Mouse (Mus musculus) urinary bladder, postnatal 0 days (tissue): ENCODE data around the gene Pars2. TPM values are rescaled to one million over a fixed set of nuclear protein-coding genes. Genes with fewer than 3 reads are reported as not detected.

ENCODE experiments used
- polyA plus RNA-seq: library from polyadenylated mRNA; unstranded; fragments of >200 nt; fragmentation: Nextera tagmentation; extraction: Ambion mirVana; gene quantifications from 2 replicates; pipeline ENCODE4 v1.2.1, GENCODE M21; 2015

Gene Pars2
- polyA plus RNA-seq, result 5.9 and 6.4 TPM in 2 replicates

GRCm38 (mm10) chr4:106650833-106651527 is at the start of gene Pars2:
Pars2 (plus strand) TSS chr4:106651069.

GRCm38 (mm10) chr4:106617056-106617455 is 33.8 kb upstream of the Pars2 start, which contains the start of gene Lexm:
Lexm (minus strand) TSS chr4:106617241.

GRCm38 (mm10) chr4:106622030-106622493 is 28.8 kb upstream of the Pars2 start, which contains the start of gene Ttc22:
Ttc22 (plus strand) TSS chr4:106622432.

GRCm38 (mm10) chr4:106678442-106679118 is 27.7 kb downstream of the Pars2 start, which contains the start of gene Ttc4:
Ttc4 (minus strand) TSS chr4:106678944.

Other genes starting within 250 kb of the Pars2 start
- 60.0 and 80.8 TPM in 2 replicates for gene Pcsk9, start 186.7 kb upstream of the Pars2 start, polyA plus RNA-seq
- 0.48 and 1.1 TPM in 2 replicates for gene Bsnd, start 158.8 kb upstream of the Pars2 start, polyA plus RNA-seq
- gene Dhcr24, start 90.0 kb upstream of the Pars2 start, polyA plus RNA-seq, result 7.1 and 12.0 TPM in 2 replicates
- 0.07 and 0.19 TPM in 2 replicates for gene Lexm, start 33.8 kb upstream of the Pars2 start, polyA plus RNA-seq
- 13.1 and 15.0 TPM in 2 replicates for gene Ttc22, start 28.6 kb upstream of the Pars2 start, polyA plus RNA-seq
- 25.7 and 29.8 TPM in 2 replicates for gene Ttc4, start 27.9 kb downstream of the Pars2 start, polyA plus RNA-seq
- gene Mroh7, start 79.9 kb downstream of the Pars2 start, polyA plus RNA-seq, result 0.11 and 0.13 TPM in 2 replicates
- 0.54 and 0.67 TPM in 2 replicates for gene Fam151a, start 82.8 kb downstream of the Pars2 start, polyA plus RNA-seq
- 2.3 and 3.2 TPM in 2 replicates for gene Acot11, start 153.9 kb downstream of the Pars2 start, polyA plus RNA-seq